Mouse (Mus musculus): ENCODE results near the gene Arap1. TPM values are rescaled to one million over a fixed set of nuclear protein-coding genes. Genes with fewer than 3 reads are reported as not detected.
A peak's percentile ranks its signal among the peaks of the same experiment; 100 is the strongest.

Arap1 gene
- polyA plus RNA-seq, 1 experiment from 2014 or later: 11.3 TPM

- Histone ChIP-seq H3K4me3 (replicated peaks; ENCODE audit: low read length) (no peak overlapping the region), H3K4me2 (replicated peaks) (no peak overlapping the region), H3K9me3 (ENCODE audit: control insufficient read depth, low read length) (no peaks in the 10 kb centered on the region), H3K27ac (no peak overlapping the region), H3K27me3 (ENCODE audit: control insufficient read depth, insufficient read depth, low read length) (no peaks in the 10 kb centered on the region), H3K36me3 (replicated peaks; ENCODE audit: control insufficient read depth, insufficient read depth) (no peaks in the 10 kb centered on the region), H3K9ac (no peak overlapping the region), H3K4me1 (replicated peaks; ENCODE audit: control insufficient read depth, insufficient read depth, low read length) (peaks cover 14% of the 10 kb centered on the region)
- ATAC-seq (ENCODE audit: low FRiP score): no peak
- 81% methylated on average over 9 of the region's 9 CpGs for WGBS
- DNase-seq (ENCODE audit: low spot score): no peak
These were observed 111.5 kb downstream of the Arap1 start for GRCm38 (mm10) chr7:101459305-101459813.

GRCm38 (mm10) chr7:101459923-101460607 lies 112.2 kb downstream of the Arap1 start:
- Histone ChIP-seq H3K27me3 (ENCODE audit: control insufficient read depth, insufficient read depth, low read length) (no peaks in the 10 kb centered on the region), H3K4me1 (replicated peaks; ENCODE audit: control insufficient read depth, insufficient read depth, low read length) (peaks cover 14% of the 10 kb centered on the region), H3K36me3 (replicated peaks; ENCODE audit: control insufficient read depth, insufficient read depth) (no peaks in the 10 kb centered on the region), H3K4me2 (replicated peaks) (no peak overlapping the region), H3K4me3 (replicated peaks; ENCODE audit: low read length) (no peak overlapping the region), H3K9me3 (ENCODE audit: control insufficient read depth, low read length) (no peaks in the 10 kb centered on the region), H3K27ac (no peak overlapping the region), H3K9ac (no peak overlapping the region)
- no peak for DNase-seq (ENCODE audit: low spot score)
- 56% methylated on average over 10 of the region's 10 CpGs for WGBS
- ATAC-seq (ENCODE audit: low FRiP score): peak; percentile 9; the same call in 1 of the 2 replicates

- Histone ChIP-seq H3K4me2 (replicated peaks) (no peak overlapping the region), H3K4me3 (replicated peaks; ENCODE audit: low read length) (no peak overlapping the region), H3K9ac (no peak overlapping the region), H3K9me3 (ENCODE audit: control insufficient read depth, low read length) (no peaks in the 10 kb centered on the region), H3K27ac (no peak overlapping the region), H3K36me3 (replicated peaks; ENCODE audit: control insufficient read depth, insufficient read depth) (no peaks in the 10 kb centered on the region), H3K27me3 (ENCODE audit: control insufficient read depth, insufficient read depth, low read length) (no peaks in the 10 kb centered on the region), H3K4me1 (replicated peaks; ENCODE audit: control insufficient read depth, insufficient read depth, low read length) (peaks cover 14% of the 10 kb centered on the region)
- ATAC-seq (ENCODE audit: low FRiP score): peak; percentile 72
- WGBS: 30% methylated on average over 10 of the region's 10 CpGs
- DNase-seq (ENCODE audit: low spot score): no peak
These were observed 112.7 kb downstream of the Arap1 start for GRCm38 (mm10) chr7:101460608-101460957.

- H3K4me1 ChIP-seq (replicated peaks; ENCODE audit: control insufficient read depth, insufficient read depth, low read length): peaks cover 14% of the 10 kb centered on the region
- ATAC-seq (ENCODE audit: low FRiP score): no peak
- no peak overlapping the region for H3K4me3 ChIP-seq (replicated peaks; ENCODE audit: low read length)
These were observed 113.7 kb downstream of the Arap1 start for GRCm38 (mm10) chr7:101461571-101461970.

More at GRCm38 (mm10) chr7:101461571-101461970, 113.7 kb downstream of the Arap1 start:
- H3K27ac ChIP-seq: no peak overlapping the region
- H3K9me3 ChIP-seq (ENCODE audit: control insufficient read depth, low read length): no peaks in the 10 kb centered on the region
- no peak overlapping the region for H3K4me2 ChIP-seq (replicated peaks)
- H3K27me3 ChIP-seq (ENCODE audit: control insufficient read depth, insufficient read depth, low read length): no peaks in the 10 kb centered on the region
- no peak overlapping the region for H3K9ac ChIP-seq
- WGBS: 87% methylated on average over 11 of the region's 11 CpGs
- no peak for DNase-seq (ENCODE audit: low spot score)
- no peaks in the 10 kb centered on the region for H3K36me3 ChIP-seq (replicated peaks; ENCODE audit: control insufficient read depth, insufficient read depth)

Other genes with a start within 250 kb of the Arap1 start
- 19.3 and 21.3 TPM in 2 replicates for gene Atg16l2, start 45.8 kb upstream of the Arap1 start, polyA plus RNA-seq (2014; fragmentation: Nextera tagmentation; extraction: Ambion mirVana)
- gene Stard10, start 31.0 kb upstream of the Arap1 start, polyA plus RNA-seq (2014; fragmentation: Nextera tagmentation; extraction: Ambion mirVana): 12.7 and 14.3 TPM in 2 replicates
- 1.3 TPM in 1 of 2 replicates, not detected in the other for gene Gm45837, start 62.8 kb downstream of the Arap1 start, polyA plus RNA-seq (2014; fragmentation: Nextera tagmentation; extraction: Ambion mirVana)
- 25.9 and 26.6 TPM in 2 replicates for gene Pde2a, start 73.6 kb downstream of the Arap1 start, polyA plus RNA-seq (2014; fragmentation: Nextera tagmentation; extraction: Ambion mirVana)
- not detected in 2 replicates for gene Art2b, start 237.5 kb downstream of the Arap1 start, polyA plus RNA-seq (2014; fragmentation: Nextera tagmentation; extraction: Ambion mirVana)

Measured in hindbrain, embryonic 14.5 days (tissue).